Mouse (Mus musculus): Measurements from ENCODE around the gene Gbp3. TPM values are rescaled to one million over a fixed set of nuclear protein-coding genes. Genes with fewer than 3 reads are reported as not detected.
"Not testable (repeated sequence)": the region's sequence is repeated elsewhere in the genome, so short reads cannot be mapped to it uniquely, and the experiment has no call there.

Gene Gbp3
- polyA plus RNA-seq, 1 experiment, result 0.11 TPM

DNA sequence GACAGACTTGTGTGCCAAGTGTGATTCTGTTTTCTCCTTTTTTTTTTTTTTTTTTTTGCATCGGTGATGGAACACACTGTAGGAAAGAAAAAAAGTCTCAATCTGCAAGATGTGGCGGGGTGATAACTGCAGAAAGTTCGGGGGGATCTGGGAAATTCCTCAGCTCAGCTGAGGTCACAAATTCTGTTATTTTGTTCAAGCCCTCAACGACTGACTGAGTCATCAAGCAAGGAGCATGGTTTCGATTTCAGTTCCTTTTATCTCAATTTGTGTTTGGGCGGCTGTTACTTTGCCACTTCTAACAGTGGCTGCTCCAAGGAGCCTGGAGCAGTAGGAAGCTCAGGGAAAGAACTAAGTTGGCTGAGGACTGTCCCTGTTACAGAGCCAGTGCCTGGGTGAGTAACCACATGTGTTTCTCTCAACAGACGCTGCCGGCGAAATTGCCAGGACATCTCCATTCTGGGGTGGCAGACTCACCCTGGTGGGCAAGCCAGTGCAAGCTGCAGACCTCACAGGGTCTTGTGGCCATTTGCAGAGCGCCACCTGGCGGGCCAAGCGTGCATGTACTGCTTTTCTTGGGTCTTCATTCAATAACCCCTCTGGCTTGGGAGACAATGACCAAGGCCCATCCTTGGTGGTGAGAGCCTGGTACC is 596 bp downstream of the Gbp3 start:
- no peak overlapping the region for H3ac ChIP-seq (ENCODE audit: control insufficient read depth, insufficient read length)
- H3K36me3 ChIP-seq (ENCODE audit: control insufficient read depth, insufficient read depth), result no peaks in the 10 kb centered on the region
- H3K4me2 ChIP-seq (ENCODE audit: low read depth), result peak overlapping the region; percentile 93
- no peak for TF ChIP-seq MYOD1 (IDR thresholded peaks at IDR 0.05; ENCODE audit: control insufficient read depth in 1 of 3, insufficient read length in 2 of 3, low read depth in 2 of 3)
- no peak for TF ChIP-seq E2F4 (IDR thresholded peaks at IDR 0.05; ENCODE audit: insufficient read depth)
- no peaks in the 10 kb centered on the region for H3K79me2 ChIP-seq (ENCODE audit: control insufficient read depth, insufficient read depth)
- no peaks in the 10 kb centered on the region for H3K27me3 ChIP-seq (ENCODE audit: control insufficient read depth, insufficient read depth, insufficient read length)
- peak overlapping the region; percentile 22 for H3K4me3 ChIP-seq

DNA sequence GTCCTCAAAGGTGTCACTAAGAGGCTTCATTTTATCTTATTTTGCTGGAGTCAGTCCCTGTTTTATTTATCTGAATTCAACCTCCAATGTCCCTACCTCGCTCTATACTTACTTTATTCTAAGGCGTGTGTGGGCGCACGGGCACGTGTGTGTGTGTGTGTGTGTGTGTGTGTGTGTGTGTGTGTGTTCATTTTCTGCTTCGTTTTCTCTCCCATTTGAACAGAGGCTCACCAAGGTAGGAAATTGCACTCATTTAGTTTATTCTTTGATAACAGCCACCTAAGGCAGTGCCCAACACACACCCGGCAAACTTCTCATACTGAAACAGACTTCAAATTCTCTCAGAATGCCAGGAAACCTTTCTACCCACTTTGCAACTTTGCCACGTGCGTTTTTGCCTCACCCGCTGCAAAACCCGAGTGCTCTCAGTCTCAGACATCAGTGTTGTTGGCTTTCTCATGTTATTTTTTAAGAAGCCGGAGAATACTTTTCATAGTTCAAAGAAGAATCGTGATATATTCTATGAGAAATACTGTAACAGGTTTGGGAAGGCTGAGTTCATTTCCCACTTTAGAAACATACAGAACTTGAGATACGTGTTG is 1.3 kb downstream of the Gbp3 start:
- H3ac ChIP-seq (ENCODE audit: control insufficient read depth, insufficient read length), result no peak overlapping the region
- TF ChIP-seq POLR2A (IDR thresholded peaks at IDR 0.05; ENCODE audit: insufficient read length, low read depth) (no peak), CEBPB (IDR thresholded peaks at IDR 0.05; ENCODE audit: insufficient read depth, poor library complexity, severe bottlenecking) (no peak), MAX (IDR thresholded peaks at IDR 0.05; ENCODE audit: low read depth) (no peak), POLR2AphosphoS2 (IDR thresholded peaks at IDR 0.05; ENCODE audit: insufficient read length, low read depth) (no peak), USF1 (IDR thresholded peaks at IDR 0.05; ENCODE audit: low read depth) (no peak), MYOD1 (IDR thresholded peaks at IDR 0.05; ENCODE audit: control insufficient read depth in 1 of 3, insufficient read length in 2 of 3, low read depth in 2 of 3) (no peak), TCF12 (IDR thresholded peaks at IDR 0.05; ENCODE audit: insufficient read depth, poor library complexity, severe bottlenecking) (no peak), SRF (IDR thresholded peaks at IDR 0.05; ENCODE audit: control insufficient read depth, insufficient read length, low read depth) (no peak), REST (IDR thresholded peaks at IDR 0.05; ENCODE audit: insufficient read depth, insufficient read length) (no peak), E2F4 (IDR thresholded peaks at IDR 0.05; ENCODE audit: insufficient read depth) (no peak), MYOG (IDR thresholded peaks at IDR 0.05; ENCODE audit: control insufficient read depth in 1 of 3, insufficient read depth in 1 of 3, insufficient read length in 2 of 3, low read depth in 2 of 3) (no peak), TCF3 (IDR thresholded peaks at IDR 0.05; ENCODE audit: insufficient read length, low read depth) (no peak)
- H3K27me3 ChIP-seq (ENCODE audit: control insufficient read depth, insufficient read depth, insufficient read length), result no peaks in the 10 kb centered on the region
- H3K4me2 ChIP-seq (ENCODE audit: low read depth), result peak overlapping the region; percentile 93
- peak overlapping the region; percentile 22 for H3K4me3 ChIP-seq
- no peaks in the 10 kb centered on the region for H3K79me2 ChIP-seq (ENCODE audit: control insufficient read depth, insufficient read depth)
- H3K36me3 ChIP-seq (ENCODE audit: control insufficient read depth, insufficient read depth), result no peaks in the 10 kb centered on the region

DNA sequence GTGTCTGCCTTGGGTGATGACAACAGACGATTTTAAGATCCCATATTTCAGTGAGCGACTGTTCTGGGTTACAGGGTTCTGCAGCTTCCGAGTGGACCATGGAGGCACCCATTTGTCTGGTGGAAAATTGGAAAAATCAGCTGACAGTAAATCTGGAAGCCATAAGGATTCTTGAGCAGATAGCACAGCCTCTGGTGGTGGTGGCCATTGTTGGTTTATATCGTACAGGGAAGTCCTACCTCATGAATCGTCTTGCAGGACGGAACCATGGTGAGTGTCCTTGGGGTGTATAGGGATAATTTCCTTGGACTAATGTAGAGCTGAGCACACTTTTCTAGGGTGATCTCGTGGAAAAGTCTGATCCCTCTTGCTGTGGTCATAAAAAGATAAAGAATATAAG is 1.8 kb downstream of the Gbp3 start:
- H3K36me3 ChIP-seq (ENCODE audit: control insufficient read depth, insufficient read depth), result no peaks in the 10 kb centered on the region
- no peaks in the 10 kb centered on the region for H3K79me2 ChIP-seq (ENCODE audit: control insufficient read depth, insufficient read depth)
- H3K4me2 ChIP-seq (ENCODE audit: low read depth), result no peak overlapping the region
- no peaks in the 10 kb centered on the region for H3K27me3 ChIP-seq (ENCODE audit: control insufficient read depth, insufficient read depth, insufficient read length)
- TF ChIP-seq MYOG (IDR thresholded peaks at IDR 0.05; ENCODE audit: control insufficient read depth in 1 of 3, insufficient read depth in 1 of 3, insufficient read length in 2 of 3, low read depth in 2 of 3) (no peak), MYOD1 (IDR thresholded peaks at IDR 0.05; ENCODE audit: control insufficient read depth in 1 of 3, insufficient read length in 2 of 3, low read depth in 2 of 3) (no peak), CEBPB (IDR thresholded peaks at IDR 0.05; ENCODE audit: insufficient read depth, poor library complexity, severe bottlenecking) (no peak), SRF (IDR thresholded peaks at IDR 0.05; ENCODE audit: control insufficient read depth, insufficient read length, low read depth) (no peak), E2F4 (IDR thresholded peaks at IDR 0.05; ENCODE audit: insufficient read depth) (no peak), POLR2A (IDR thresholded peaks at IDR 0.05; ENCODE audit: insufficient read length, low read depth) (no peak), MAX (IDR thresholded peaks at IDR 0.05; ENCODE audit: low read depth) (no peak), USF1 (IDR thresholded peaks at IDR 0.05; ENCODE audit: low read depth) (no peak), POLR2AphosphoS2 (IDR thresholded peaks at IDR 0.05; ENCODE audit: insufficient read length, low read depth) (no peak), TCF3 (IDR thresholded peaks at IDR 0.05; ENCODE audit: insufficient read length, low read depth) (no peak)
- no peak overlapping the region for H3ac ChIP-seq (ENCODE audit: control insufficient read depth, insufficient read length)
- H3K4me3 ChIP-seq, result no peak overlapping the region

DNA sequence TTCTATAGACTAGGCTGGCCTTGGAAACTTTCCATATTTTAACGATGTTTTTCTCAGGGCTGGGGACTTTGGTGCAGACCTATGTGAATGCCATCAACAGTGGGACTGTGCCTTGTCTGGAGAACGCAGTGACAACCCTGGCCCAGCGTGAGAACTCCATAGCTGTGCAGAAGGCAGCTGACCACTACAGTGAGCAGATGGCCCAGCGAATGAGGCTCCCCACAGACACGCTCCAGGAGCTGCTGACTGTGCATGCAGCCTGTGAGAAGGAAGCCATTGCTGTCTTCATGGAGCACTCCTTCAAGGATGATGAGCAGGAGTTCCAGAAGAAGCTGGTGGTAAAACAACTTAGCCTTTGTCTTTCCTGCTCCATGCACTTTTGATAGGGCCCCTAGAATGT is 7.7 kb downstream of the Gbp3 start:
- not testable (repeated sequence) for H3K4me3 ChIP-seq; H3ac ChIP-seq (ENCODE audit: control insufficient read depth, insufficient read length); H3K27me3 ChIP-seq (ENCODE audit: control insufficient read depth, insufficient read depth, insufficient read length); H3K36me3 ChIP-seq (ENCODE audit: control insufficient read depth, insufficient read depth); H3K4me2 ChIP-seq (ENCODE audit: low read depth); H3K79me2 ChIP-seq (ENCODE audit: control insufficient read depth, insufficient read depth)

DNA sequence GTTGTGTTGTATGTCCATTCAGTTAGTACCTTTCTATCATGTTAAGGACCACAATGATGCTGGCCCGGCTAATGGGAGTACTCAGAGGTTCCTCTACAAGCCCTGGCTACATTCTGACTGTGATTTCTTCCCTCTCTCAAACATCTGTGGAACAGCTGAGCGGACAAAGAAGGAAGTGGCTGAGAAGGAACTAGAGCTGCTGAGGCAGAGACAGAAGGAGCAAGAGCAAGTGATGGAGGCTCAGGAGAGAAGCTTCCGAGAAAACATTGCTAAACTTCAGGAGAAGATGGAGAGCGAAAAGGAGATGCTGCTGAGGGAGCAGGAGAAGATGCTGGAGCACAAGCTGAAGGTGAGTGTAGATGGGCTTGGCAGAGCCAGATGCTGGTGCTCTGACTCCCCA is 10.9 kb downstream of the Gbp3 start:
- H3K36me3 ChIP-seq (ENCODE audit: control insufficient read depth, insufficient read depth), result no peaks in the 10 kb centered on the region
- no peak overlapping the region for H3K4me2 ChIP-seq (ENCODE audit: low read depth)
- TF ChIP-seq SRF (IDR thresholded peaks at IDR 0.05; ENCODE audit: control insufficient read depth, insufficient read length, low read depth), result no peak
- no peak for TF ChIP-seq MYOD1 (IDR thresholded peaks at IDR 0.05; ENCODE audit: control insufficient read depth in 1 of 3, insufficient read length in 2 of 3, low read depth in 2 of 3)
- no peak for TF ChIP-seq POLR2AphosphoS2 (IDR thresholded peaks at IDR 0.05; ENCODE audit: insufficient read length, low read depth)
- no peak for TF ChIP-seq POLR2A (IDR thresholded peaks at IDR 0.05; ENCODE audit: insufficient read length, low read depth)
- no peak for TF ChIP-seq E2F4 (IDR thresholded peaks at IDR 0.05; ENCODE audit: insufficient read depth)
- no peak for TF ChIP-seq USF1 (IDR thresholded peaks at IDR 0.05; ENCODE audit: low read depth)
- no peak for TF ChIP-seq TCF3 (IDR thresholded peaks at IDR 0.05; ENCODE audit: insufficient read length, low read depth)
- no peak for TF ChIP-seq REST (IDR thresholded peaks at IDR 0.05; ENCODE audit: insufficient read depth, insufficient read length)
- TF ChIP-seq MAX (IDR thresholded peaks at IDR 0.05; ENCODE audit: low read depth), result no peak
- TF ChIP-seq MYOG (IDR thresholded peaks at IDR 0.05; ENCODE audit: control insufficient read depth in 1 of 3, insufficient read depth in 1 of 3, insufficient read length in 2 of 3, low read depth in 2 of 3), result no peak
- TF ChIP-seq CEBPB (IDR thresholded peaks at IDR 0.05; ENCODE audit: insufficient read depth, poor library complexity, severe bottlenecking), result no peak
- TF ChIP-seq TCF12 (IDR thresholded peaks at IDR 0.05; ENCODE audit: insufficient read depth, poor library complexity, severe bottlenecking), result no peak
- no peak overlapping the region for H3ac ChIP-seq (ENCODE audit: control insufficient read depth, insufficient read length)
- H3K4me3 ChIP-seq, result no peak overlapping the region
- no peaks in the 10 kb centered on the region for H3K27me3 ChIP-seq (ENCODE audit: control insufficient read depth, insufficient read depth, insufficient read length)
- no peaks in the 10 kb centered on the region for H3K79me2 ChIP-seq (ENCODE audit: control insufficient read depth, insufficient read depth)
